Mouse (Mus musculus): Measurements from ENCODE around the gene Mkln1. TPM values are rescaled to one million over a fixed set of nuclear protein-coding genes. Genes with fewer than 3 reads are reported as not detected.
"Not testable (repeated sequence)": the region's sequence is repeated elsewhere in the genome, so short reads cannot be mapped to it uniquely, and the experiment has no call there.

The Mkln1 gene
- polyA plus RNA-seq, 1 experiment from 2014 or later, result 196 TPM

DNA sequence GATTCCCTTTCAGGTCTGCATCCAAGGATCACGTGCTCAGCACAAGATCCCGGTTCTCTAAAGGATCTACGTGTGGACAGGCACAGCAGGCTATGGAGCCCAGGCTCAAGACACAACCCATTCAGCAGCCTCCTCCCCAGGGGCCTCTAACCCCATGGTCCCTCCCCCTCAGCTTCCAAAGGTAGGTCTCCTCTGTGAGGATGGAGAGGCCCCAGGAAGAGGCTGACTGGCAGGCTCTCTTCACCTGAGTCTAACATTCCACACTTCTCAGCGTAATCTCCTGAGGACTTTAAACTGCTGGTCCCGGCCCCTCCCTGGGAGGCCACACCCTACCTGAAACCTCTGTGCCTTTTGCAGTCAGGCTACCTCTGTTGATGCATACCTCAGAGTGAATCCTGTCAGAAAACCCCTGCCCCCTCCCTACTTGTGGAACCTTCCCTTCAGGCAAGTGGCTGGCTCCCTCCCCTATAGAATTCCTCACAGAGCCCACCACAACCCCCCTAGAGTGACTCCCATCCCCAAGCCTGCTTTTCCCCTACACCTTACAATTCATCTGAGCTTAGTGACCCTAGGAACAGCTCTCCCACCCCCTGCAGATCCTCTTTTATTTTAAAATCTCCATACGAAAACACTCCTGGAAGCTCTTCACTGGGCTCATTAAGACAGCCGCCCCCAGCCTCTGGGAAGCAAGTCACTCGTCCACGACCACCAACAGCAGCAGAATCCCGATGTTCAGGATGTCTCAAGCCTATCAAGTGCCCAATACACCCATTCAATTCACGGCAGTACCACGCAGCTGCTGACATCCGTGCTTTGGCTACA, 161.8 kb downstream of the Mkln1 start:
- Histone ChIP-seq H3K9ac (ENCODE audit: low read depth, low read length) (no peak overlapping the region; the same call in 1 of the 2 replicates), H3K4me1 (replicated peaks; ENCODE audit: control insufficient read depth, insufficient read depth, low read length) (peaks cover 24% of the 10 kb centered on the region), H3K27ac (ENCODE audit: low read depth, low read length) (peak overlapping the region; percentile 36; the same call in 1 of the 2 replicates), H3K27me3 (replicated peaks; ENCODE audit: control insufficient read depth, insufficient read depth, low read length) (0 out of 2 replicates have a peak, but pooled peaks cover 3% of the 10 kb centered on the region), H3K36me3 (ENCODE audit: control insufficient read depth, insufficient read depth, low read length) (no peaks in the 10 kb centered on the region; the same call in 1 of the 2 replicates), H3K4me2 (peak overlapping the region; percentile 98), H3K4me3 (ENCODE audit: low read depth, low read length) (peak overlapping the region; percentile 89), H3K9me3 (ENCODE audit: control insufficient read depth, low read length) (no peaks in the 10 kb centered on the region)
- ATAC-seq (replicated peaks; ENCODE audit: low FRiP score) (no peak), DNase-seq (ENCODE audit: low spot score) (no peak)
- WGBS, result 38% methylated on average over 13 of the region's 13 CpGs

DNA sequence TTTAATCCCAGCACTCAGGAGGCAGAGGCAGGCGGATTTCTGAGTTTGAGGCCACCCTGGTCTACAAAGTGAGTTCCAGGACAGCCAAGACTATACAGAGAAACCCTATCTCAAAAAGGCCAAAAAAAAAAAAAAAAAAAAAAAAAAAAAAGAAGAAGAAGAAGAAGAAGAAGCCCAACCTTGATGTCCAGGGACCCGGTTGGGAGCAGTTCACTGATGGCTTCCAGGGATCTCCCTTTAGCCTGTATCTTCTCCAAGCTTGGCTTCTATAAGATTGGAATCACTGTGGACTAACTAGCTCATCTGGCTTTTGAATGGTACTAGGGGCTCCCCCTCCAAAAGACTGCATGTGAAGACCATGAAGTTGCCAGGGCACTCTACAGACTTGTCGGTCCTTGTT, 163.4 kb downstream of the Mkln1 start:
- 0 out of 2 replicates have a peak overlapping the region, but pooled peaks have one; percentile 8 for H3K27ac ChIP-seq (ENCODE audit: low read depth, low read length)
- peaks cover 24% of the 10 kb centered on the region for H3K4me1 ChIP-seq (replicated peaks; ENCODE audit: control insufficient read depth, insufficient read depth, low read length)
- peak overlapping the region; percentile 93 for H3K9ac ChIP-seq (ENCODE audit: low read depth, low read length)
- not testable (repeated sequence) for H3K9me3 ChIP-seq (ENCODE audit: control insufficient read depth, low read length); H3K27me3 ChIP-seq (replicated peaks; ENCODE audit: control insufficient read depth, insufficient read depth, low read length); H3K36me3 ChIP-seq (ENCODE audit: control insufficient read depth, insufficient read depth, low read length); DNase-seq (ENCODE audit: low spot score); ATAC-seq (replicated peaks; ENCODE audit: low FRiP score)
- WGBS, result 32% methylated on average over 3 of the region's 3 CpGs
- H3K4me2 ChIP-seq, result peak overlapping the region; percentile 98
- H3K4me3 ChIP-seq (ENCODE audit: low read depth, low read length), result peak overlapping the region; percentile 89

- Histone ChIP-seq H3K4me3 (ENCODE audit: low read depth, low read length) (peak overlapping the region; percentile 89), H3K4me1 (replicated peaks; ENCODE audit: control insufficient read depth, insufficient read depth, low read length) (peaks cover 25% of the 10 kb centered on the region)
- ATAC-seq (replicated peaks; ENCODE audit: low FRiP score), result no peak
Observed at GRCm38 (mm10) chr6:31562371-31563080, 164.0 kb downstream of the Mkln1 start.

GRCm38 (mm10) chr6:31563235-31564181, 165.0 kb downstream of the Mkln1 start, which contains the start of gene Podxl:
TSS of gene Podxl (minus strand) at chr6:31563981.
- ATAC-seq (replicated peaks; ENCODE audit: low FRiP score), result peak; percentile 92
- peak; percentile 87 for DNase-seq (ENCODE audit: low spot score)
- WGBS, result under 1% methylated on average over 81 of the region's 91 CpGs
- H3K36me3 ChIP-seq (ENCODE audit: control insufficient read depth, insufficient read depth, low read length), result no peaks in the 10 kb centered on the region
- H3K9me3 ChIP-seq (ENCODE audit: control insufficient read depth, low read length), result no peaks in the 10 kb centered on the region
- H3K9ac ChIP-seq (ENCODE audit: low read depth, low read length), result peak within 1 kb of the TSS; percentile 93
- H3K27me3 ChIP-seq (replicated peaks; ENCODE audit: control insufficient read depth, insufficient read depth, low read length), result 0 out of 2 replicates have a peak, but pooled peaks cover 3% of the 10 kb centered on the region
- peak within 1 kb of the TSS; percentile 65 for H3K27ac ChIP-seq (ENCODE audit: low read depth, low read length)
- H3K4me1 ChIP-seq (replicated peaks; ENCODE audit: control insufficient read depth, insufficient read depth, low read length), result peaks cover 33% of the 10 kb centered on the region
- H3K4me3 ChIP-seq (ENCODE audit: low read depth, low read length), result peak within 1 kb of the TSS; percentile 89
- peak within 1 kb of the TSS; percentile 98 for H3K4me2 ChIP-seq

More at GRCm38 (mm10) chr6:31562371-31563080, 164.0 kb downstream of the Mkln1 start:
- 0 out of 2 replicates have a peak, but pooled peaks cover 3% of the 10 kb centered on the region for H3K27me3 ChIP-seq (replicated peaks; ENCODE audit: control insufficient read depth, insufficient read depth, low read length)
- H3K36me3 ChIP-seq (ENCODE audit: control insufficient read depth, insufficient read depth, low read length), result no peaks in the 10 kb centered on the region
- DNase-seq (ENCODE audit: low spot score), result no peak
- WGBS, result 4% methylated on average over 16 of the region's 16 CpGs
- peak overlapping the region; percentile 65; the same call in 1 of the 2 replicates for H3K27ac ChIP-seq (ENCODE audit: low read depth, low read length)
- no peaks in the 10 kb centered on the region for H3K9me3 ChIP-seq (ENCODE audit: control insufficient read depth, low read length)
- H3K9ac ChIP-seq (ENCODE audit: low read depth, low read length), result peak overlapping the region; percentile 93
- H3K4me2 ChIP-seq, result peak overlapping the region; percentile 98

GRCm38 (mm10) chr6:31564182-31564531, 165.6 kb downstream of the Mkln1 start:
- no peaks in the 10 kb centered on the region for H3K9me3 ChIP-seq (ENCODE audit: control insufficient read depth, low read length)
- H3K4me2 ChIP-seq, result peak overlapping the region; percentile 98
- ATAC-seq (replicated peaks; ENCODE audit: low FRiP score), result peak; percentile 68
- no peaks in the 10 kb centered on the region for H3K36me3 ChIP-seq (ENCODE audit: control insufficient read depth, insufficient read depth, low read length)
- 0 out of 2 replicates have a peak, but pooled peaks cover 3% of the 10 kb centered on the region for H3K27me3 ChIP-seq (replicated peaks; ENCODE audit: control insufficient read depth, insufficient read depth, low read length)
- peak overlapping the region; percentile 93 for H3K9ac ChIP-seq (ENCODE audit: low read depth, low read length)
- WGBS, result under 1% methylated on average over 18 of the region's 18 CpGs
- DNase-seq (ENCODE audit: low spot score), result no peak
- no peak overlapping the region; the same call in 1 of the 2 replicates for H3K27ac ChIP-seq (ENCODE audit: low read depth, low read length)
- peak overlapping the region; percentile 89 for H3K4me3 ChIP-seq (ENCODE audit: low read depth, low read length)
- H3K4me1 ChIP-seq (replicated peaks; ENCODE audit: control insufficient read depth, insufficient read depth, low read length), result peaks cover 33% of the 10 kb centered on the region

DNA sequence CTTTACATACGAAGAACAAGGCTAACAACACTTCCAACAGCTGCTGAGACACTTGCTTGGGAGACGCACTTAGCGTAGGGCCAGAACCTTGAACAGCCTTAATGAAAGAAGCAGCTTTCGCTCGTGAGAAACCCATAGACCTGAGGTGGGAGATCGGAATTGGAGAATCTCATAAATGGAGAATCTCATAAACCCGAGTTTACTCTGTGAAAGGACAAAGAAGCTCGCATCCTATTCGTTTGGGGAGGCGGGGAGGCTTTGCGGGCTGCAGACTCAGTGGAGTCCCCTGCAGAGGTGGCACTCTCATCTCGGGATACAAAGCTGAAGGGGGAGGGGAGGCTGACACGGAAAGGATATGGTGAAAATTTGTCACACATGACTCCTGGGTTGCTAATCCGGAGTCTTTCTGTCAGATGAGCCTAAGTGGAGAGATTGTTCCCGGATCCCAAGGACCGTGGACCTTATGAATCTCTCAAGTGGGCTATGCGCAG, 166.4 kb downstream of the Mkln1 start:
- H3K4me3 ChIP-seq (ENCODE audit: low read depth, low read length), result peak overlapping the region; percentile 89
- 0 out of 2 replicates have a peak, but pooled peaks cover 3% of the 10 kb centered on the region for H3K27me3 ChIP-seq (replicated peaks; ENCODE audit: control insufficient read depth, insufficient read depth, low read length)
- DNase-seq (ENCODE audit: low spot score) (peak; percentile 59), ATAC-seq (replicated peaks; ENCODE audit: low FRiP score) (no peak)
- no peak overlapping the region for H3K27ac ChIP-seq (ENCODE audit: low read depth, low read length)
- H3K36me3 ChIP-seq (ENCODE audit: control insufficient read depth, insufficient read depth, low read length), result no peaks in the 10 kb centered on the region
- peak overlapping the region; percentile 1; the same call in 1 of the 2 replicates for H3K9ac ChIP-seq (ENCODE audit: low read depth, low read length)
- H3K4me1 ChIP-seq (replicated peaks; ENCODE audit: control insufficient read depth, insufficient read depth, low read length), result peaks cover 31% of the 10 kb centered on the region
- H3K4me2 ChIP-seq, result peak overlapping the region; percentile 98
- 6% methylated on average over 17 of the region's 17 CpGs for WGBS
- H3K9me3 ChIP-seq (ENCODE audit: control insufficient read depth, low read length), result no peaks in the 10 kb centered on the region

All from liver, embryonic 11.5 days (tissue).